Comparison of ENCODE assay signal across 9 mouse cellular contexts in the genomic region with DNA sequence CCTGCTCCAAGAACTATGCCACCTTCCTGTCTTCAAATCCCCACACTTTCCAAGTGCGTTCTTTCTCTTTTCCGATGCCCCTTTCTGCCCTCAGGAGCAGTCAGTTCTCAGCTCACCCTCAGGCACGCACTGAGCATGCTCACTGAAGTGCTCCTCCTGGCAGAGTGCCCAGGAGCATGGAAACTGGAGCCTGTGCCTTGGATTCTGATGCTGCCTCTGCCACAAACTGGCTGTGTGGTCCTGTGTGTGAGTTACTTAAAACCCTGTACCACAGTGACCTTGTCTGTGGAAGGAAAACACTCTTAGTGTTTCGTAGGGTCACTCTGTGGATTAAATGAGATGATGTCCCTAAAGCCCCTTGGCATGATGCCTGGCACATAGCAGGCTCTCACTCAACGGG.
DNase-seq lines count a peak whose midpoint lies in the region; ATAC-seq and TF ChIP-seq lines count a peak whose summit lies in the region.
"Had no signal": no experiment of that assay in that cellular context is flagged by ENCODE, and none has a peak within 500 bp of the region (broad histone marks: within the 10 kb centered on the region; RNA-seq: fewer than 3 reads in every experiment).

No protein-coding gene starts in this region.

- DNase-seq in gastrocnemius, adult 2 months, result peak; percentile 37
- DNase-seq in gastrocnemius, postnatal 14 days, result no peak
- DNase-seq in lung, adult 18-20 months, result peak; percentile 41 to 43
- no peak for DNase-seq in lung, postnatal 10 days
- peak; percentile 43 to 54 for DNase-seq in cerebellum, postnatal 36 days
- no peak for DNase-seq in left cerebral cortex, adult 11 months (ENCODE audit: low spot score)

- H3K4me2 ChIP-seq in midbrain, embryonic 15.5 days, result no peak overlapping the region

- H3K4me3 ChIP-seq in gastrocnemius, adult 2 months, result no peak overlapping the region
- H3K4me3 ChIP-seq in midbrain, embryonic 15.5 days, result no peak overlapping the region

- H3K9me3 ChIP-seq in midbrain, embryonic 15.5 days, result no peaks in the 10 kb centered on the region

- H3K4me1 ChIP-seq in midbrain, embryonic 15.5 days, result peaks cover 2% of the 10 kb centered on the region; the same call in 1 of the 2 replicates

- intact Hi-C loops in gastrocnemius, adult 2 months (cut with DNase I), result no loop called here
- intact Hi-C loops in gastrocnemius, postnatal 14 days (cut with DNase I; ENCODE audit: low total_unique reads), result no loop called here

- H3K27ac ChIP-seq in gastrocnemius, adult 2 months, result no peak overlapping the region
- H3K27ac ChIP-seq in midbrain, embryonic 15.5 days, result no peak overlapping the region
- H3K27ac ChIP-seq: macrophage had no signal

- H3K27me3 ChIP-seq in midbrain, embryonic 15.5 days (replicated peaks), result no peaks in the 10 kb centered on the region

- 45% methylated on average over 5 of the region's 5 CpGs for WGBS in midbrain, embryonic 15.5 days

- no peak for TF ChIP-seq CTCF in gastrocnemius, adult 2 months (IDR thresholded peaks at IDR 0.05)

- H3K36me3 ChIP-seq in midbrain, embryonic 15.5 days (replicated peaks), result no peaks in the 10 kb centered on the region

- ATAC-seq in midbrain, embryonic 15.5 days (replicated peaks), result peak; percentile 75
- ATAC-seq in megakaryocyte, adult 5-6 weeks (ENCODE audit: poor library complexity, severe bottlenecking), result no peak

- no peak overlapping the region for H3K9ac ChIP-seq in midbrain, embryonic 15.5 days

Comparison
In these comparisons a context has a peak if more than half of its experiments do, and no peak if none do; other contexts are left out.
1. DNase-seq: peak in gastrocnemius, adult 2 months (single experiment), lung, adult 18-20 months (2 of 2) and cerebellum, postnatal 36 days (2 of 2); none in gastrocnemius, postnatal 14 days (single experiment), lung, postnatal 10 days (single experiment) and left cerebral cortex, adult 11 months (single experiment).